Mouse (Mus musculus) heart, postnatal 0 days (tissue): ENCODE data around the gene Rcn3.

Source experiments
- CTCF ChIP-seq: IDR thresholded peaks from 2 replicates; pipeline ENCODE4 v1.5.1; 2016; ENCODE audit warnings: antibody characterized with exemption, control low read depth, low read depth
- EP300 ChIP-seq: IDR thresholded peaks from 2 replicates; pipeline ENCODE4 v1.6.1; 2016; ENCODE audit warnings: antibody characterized with exemption, low read depth

- TF ChIP-seq EP300 (no peak), CTCF (no peak)
Observed at GRCm38 (mm10) chr7:45050945-45051600, 40.9 kb downstream of the Rcn3 start.
